Comparison of ENCODE assay signal across 19 mouse cellular contexts in the genomic region with DNA sequence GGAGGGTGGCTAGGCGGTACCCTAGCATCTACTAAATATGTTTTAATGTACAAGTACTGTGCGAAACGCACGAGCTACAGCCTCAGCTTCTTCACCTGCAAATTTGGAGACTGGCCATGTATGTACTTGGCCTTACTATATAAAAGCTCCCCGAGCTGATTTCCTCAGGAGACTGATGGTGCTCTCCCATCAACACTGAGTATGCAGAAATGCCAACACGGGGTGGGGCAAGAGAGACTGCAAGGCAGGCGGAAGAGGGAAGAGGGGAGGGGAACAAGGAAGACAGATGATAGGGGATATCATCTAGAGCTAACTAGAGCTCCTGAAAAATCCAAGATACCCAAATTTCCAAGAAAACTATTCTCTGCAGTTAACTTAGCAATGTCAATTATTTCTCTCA.
"Had no signal": no experiment of that assay in that cellular context is flagged by ENCODE, and none has a peak within 500 bp of the region (broad histone marks: within the 10 kb centered on the region; RNA-seq: fewer than 3 reads in every experiment).

No protein-coding gene starts in this region.

- H3K27ac ChIP-seq: lung, embryonic 15.5 days; macrophage; midbrain, embryonic 10.5 days; midbrain, embryonic 12.5 days; neural tube, embryonic 13.5 days; neural tube, embryonic 15.5 days had no signal

- H3K9ac ChIP-seq: liver, postnatal 0 days; lung, embryonic 15.5 days; midbrain, embryonic 12.5 days; neural tube, embryonic 13.5 days; neural tube, embryonic 15.5 days had no signal

- H3K4me3 ChIP-seq: lung, embryonic 15.5 days; megakaryocyte, embryonic 14.5 days; midbrain, embryonic 10.5 days; midbrain, embryonic 12.5 days; myocyte; neural tube, embryonic 13.5 days; neural tube, embryonic 15.5 days had no signal

- DNase-seq: liver, postnatal 0 days; lung, adult 2 months; midbrain, embryonic 14.5 days; retina, postnatal 1 day; right cerebral cortex, adult 18-20 months; right cerebral cortex, postnatal 25 days; right cerebral cortex, postnatal 4 days; spleen, adult 18-20 months; thymus, adult 18-20 months; thymus, postnatal 14 days; thymus, postnatal 36 days had no signal

- H3K36me3 ChIP-seq: lung, embryonic 15.5 days; midbrain, embryonic 10.5 days; midbrain, embryonic 12.5 days; neural tube, embryonic 13.5 days; neural tube, embryonic 15.5 days had no signal

- H3K9me3 ChIP-seq: lung, embryonic 15.5 days; megakaryocyte, embryonic 14.5 days; midbrain, embryonic 10.5 days; midbrain, embryonic 12.5 days; neural tube, embryonic 13.5 days; neural tube, embryonic 15.5 days had no signal
